Mouse (Mus musculus): Measurements from ENCODE around the gene Tex14.
"Not testable (repeated sequence)": the region's sequence is repeated elsewhere in the genome, so short reads cannot be mapped to it uniquely, and the experiment has no call there.

GRCm38 (mm10) chr11:87445593-87445992 lies 40.7 kb downstream of the Tex14 start:
- not testable (repeated sequence) for TF ChIP-seq CTCF (IDR thresholded peaks at IDR 0.05; ENCODE audit: borderline replicate concordance, insufficient read depth, low read depth, low read length); POLR2A (IDR thresholded peaks at IDR 0.05; ENCODE audit: borderline replicate concordance, insufficient read depth, low read length)
